Comparison of ENCODE assay signal across 8 mouse cellular contexts in the genomic region with DNA sequence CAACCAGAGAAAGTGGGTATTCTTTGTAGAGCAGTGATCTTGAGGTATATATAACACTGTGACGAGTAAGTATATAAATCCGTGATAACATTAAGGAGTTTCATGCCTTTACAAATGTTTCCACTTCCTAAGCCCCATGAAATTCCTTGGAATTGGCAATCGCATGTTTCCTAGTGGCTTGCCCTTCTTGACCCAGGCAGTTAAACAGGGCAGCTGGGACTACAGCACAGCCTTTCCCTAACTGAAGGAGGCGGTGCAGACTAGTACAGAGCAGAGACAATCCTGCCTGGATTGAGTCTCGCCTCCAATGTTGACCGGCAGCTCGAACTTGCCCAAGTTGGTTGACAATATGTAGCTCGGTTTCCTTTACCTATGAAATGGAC. TPM values are rescaled to one million over a fixed set of nuclear protein-coding genes. Genes with fewer than 3 reads are reported as not detected.
DNase-seq lines count a peak whose midpoint lies in the region; ATAC-seq lines count a peak whose summit lies in the region.

No protein-coding gene starts in this region.

- peak; percentile 24 to 37 for DNase-seq in frontal cortex, postnatal 36 days (ENCODE audit: low spot score in 2 of 2)
- DNase-seq in frontal cortex, postnatal 14 days (ENCODE audit: low spot score in 2 of 2) = no peak
- peak; percentile 36 for DNase-seq in WW6 (ENCODE audit: low read depth, low spot score)
- DNase-seq in embryo, embryonic 11 days = peak; percentile 73
- DNase-seq in kidney, postnatal 10 days = peak; percentile 60
- DNase-seq in splenic B cell, adult 2 months (ENCODE audit: low read depth, low spot score) = peak; percentile 34

- under 1% methylated on average over 8 of the region's 8 CpGs for WGBS in heart, embryonic 13.5 days
- WGBS in macrophage (ENCODE audit: missing documents) = 0% methylated on average over 8 of the region's 8 CpGs

- H3K79me2 ChIP-seq in macrophage (ENCODE audit: inconsistent target) = peaks cover 45% of the 10 kb centered on the region

- no peak; the same call in 1 of the 2 replicates for ATAC-seq in heart, embryonic 13.5 days (ENCODE audit: extremely low read depth, insufficient number of reproducible peaks, low FRiP score, low TSS enrichment)

- H3K9ac ChIP-seq in heart, embryonic 13.5 days = peak overlapping the region; percentile 92

- peaks cover 39% of the 10 kb centered on the region for H3K4me1 ChIP-seq in heart, embryonic 13.5 days

- no peaks in the 10 kb centered on the region for H3K27me3 ChIP-seq in heart, embryonic 13.5 days (replicated peaks)
- H3K27me3 ChIP-seq in splenic B cell, adult 2 months (ENCODE audit: control insufficient read depth, insufficient read depth, low read length, poor library complexity, severe bottlenecking) = no peaks in the 10 kb centered on the region

- peaks cover 17% of the 10 kb centered on the region for H3K36me3 ChIP-seq in heart, embryonic 13.5 days
- peaks cover 13% of the 10 kb centered on the region; the same call in 1 of the 2 replicates for H3K36me3 ChIP-seq in macrophage (ENCODE audit: inconsistent target)
- no peaks in the 10 kb centered on the region for H3K36me3 ChIP-seq in splenic B cell, adult 2 months (ENCODE audit: control insufficient read depth, insufficient read depth, low read length, poor library complexity, severe bottlenecking)

- peak overlapping the region; percentile 77 for H3K4me3 ChIP-seq in heart, embryonic 13.5 days
- peak overlapping the region; percentile 83 for H3K4me3 ChIP-seq in macrophage (ENCODE audit: inconsistent target)

- no peaks in the 10 kb centered on the region for H3K9me3 ChIP-seq in heart, embryonic 13.5 days

- peak overlapping the region; percentile 77 for H3K4me2 ChIP-seq in heart, embryonic 13.5 days

- H3K27ac ChIP-seq in heart, embryonic 13.5 days (replicated peaks) = peak overlapping the region; percentile 97
- peak overlapping the region; percentile 94 for H3K27ac ChIP-seq in macrophage

RNA-seq across cellular contexts. Expression of a gene that starts 6.9 kb away (rescaled TPM):
- polyA plus RNA-seq in heart, embryonic 13.5 days (2015; fragmentation: Nextera tagmentation; extraction: Ambion mirVana) = 0.22 and 0.36 TPM in 2 replicates
- total RNA-seq in macrophage (2018; cell fraction: chromatin; rRNA removed) = 100 to 1,000 TPM in 17 of 26 experiments, 10 to 100 TPM in 9; 48.3 to 953 (median 167) TPM
- 10 to 100 TPM in 2 of 26 experiments, 1 to 10 TPM in 16, under 1 TPM in 8; 0.33 to 11.8 (median 2.0) TPM for total RNA-seq in macrophage (2018; cell fraction: cytosol; rRNA removed)
- total RNA-seq in macrophage (2018; cell fraction: nucleus; rRNA removed) = 100 to 1,000 TPM in 14 of 26 experiments, 10 to 100 TPM in 12; 19.1 to 576 (median 103) TPM
- 0.26 to 0.80 TPM (median 0.35 TPM) in 3 replicates for polyA plus RNA-seq in macrophage (2018)

RNA-seq across cellular contexts. Expression of a gene that starts 25.8 kb away (rescaled TPM):
- polyA plus RNA-seq in heart, embryonic 13.5 days (2015; fragmentation: Nextera tagmentation; extraction: Ambion mirVana) = 64.9 and 65.3 TPM in 2 replicates
- total RNA-seq in macrophage (2018; cell fraction: chromatin; rRNA removed) = 1,000 to 10,000 TPM in 5 of 26 experiments, 100 to 1,000 TPM in 21; 113 to 1,687 (median 414) TPM
- total RNA-seq in macrophage (2018; cell fraction: cytosol; rRNA removed) = 100 to 1,000 TPM in 10 of 26 experiments, 10 to 100 TPM in 16; 62.8 to 371 (median 91.2) TPM
- 100 to 1,000 TPM in 22 of 26 experiments, 10 to 100 TPM in 4; 65.8 to 967 (median 266) TPM for total RNA-seq in macrophage (2018; cell fraction: nucleus; rRNA removed)
- 84.0 to 182 TPM (median 96.0 TPM) in 3 replicates for polyA plus RNA-seq in macrophage (2018)

Comparison
In these comparisons a context has a peak if more than half of its experiments do, and no peak if none do; other contexts are left out.
1. DNase-seq: peak in frontal cortex, postnatal 36 days (2 of 2), WW6 (single experiment), embryo, embryonic 11 days (single experiment), kidney, postnatal 10 days (single experiment) and splenic B cell, adult 2 months (single experiment); none in frontal cortex, postnatal 14 days (0 of 2).